Mouse (Mus musculus) urinary bladder, postnatal 14 days (tissue): ENCODE data around the gene Ppp1r12a.

Source experiments
- DNase-seq: peaks from one replicate; pipeline ENCODE4 v3.0.0; 2021; ENCODE audit warnings: low spot score

Gene Ppp1r12a

DNA sequence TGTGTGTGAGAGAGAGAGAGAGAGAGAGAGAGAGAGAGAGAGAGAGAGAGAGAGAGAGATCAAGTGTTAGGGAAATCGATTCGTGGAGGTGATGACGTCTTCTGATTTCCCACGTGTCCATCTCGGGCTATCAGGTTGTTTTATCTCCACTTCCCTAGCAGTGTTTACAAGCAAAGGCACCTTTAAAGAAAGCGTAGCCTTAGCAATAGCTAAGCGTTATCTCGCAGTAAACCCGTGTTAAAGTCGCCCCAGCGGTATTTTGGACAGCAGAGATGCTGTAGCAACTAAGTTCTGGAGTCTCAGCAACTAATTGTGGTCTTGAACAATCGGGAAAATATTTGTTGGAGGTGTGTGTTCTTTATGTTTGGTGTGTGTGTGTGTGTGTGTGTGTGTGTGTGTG, 171.6 kb downstream of the Ppp1r12a start:
- no peak for DNase-seq
